In the genomic region with DNA sequence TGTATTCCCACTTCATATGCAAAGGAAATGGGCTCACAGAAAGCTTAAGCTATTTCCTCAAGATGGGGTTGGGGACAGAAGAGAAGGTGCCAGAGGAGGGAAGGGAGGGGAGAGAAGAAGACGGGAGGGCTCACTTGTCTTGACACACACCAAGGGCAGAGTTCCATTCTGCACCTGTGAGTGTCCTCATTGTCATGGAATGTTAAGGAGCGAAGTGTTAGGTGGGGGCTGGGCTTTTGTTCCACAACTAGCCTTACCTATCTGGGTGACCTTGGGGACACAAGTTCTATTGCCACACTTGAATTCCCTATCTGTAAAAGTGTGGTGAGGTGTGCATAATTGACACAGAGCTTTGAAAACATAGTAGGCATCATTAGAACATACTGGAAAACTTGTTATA, we compare ENCODE assay signal across 21 mouse cellular contexts.
DNase-seq lines count a peak whose midpoint lies in the region; ATAC-seq and TF ChIP-seq lines count a peak whose summit lies in the region.
"Had no signal": no experiment of that assay in that cellular context is flagged by ENCODE, and none has a peak within 500 bp of the region (broad histone marks: within the 10 kb centered on the region; RNA-seq: fewer than 3 reads in every experiment).

No protein-coding gene starts in this region.

- H3K9me3 ChIP-seq in midbrain, embryonic 13.5 days: no peaks in the 10 kb centered on the region
- H3K9me3 ChIP-seq in midbrain, embryonic 16.5 days (replicated peaks; ENCODE audit: control insufficient read depth, low read length, poor library complexity, severe bottlenecking): no peaks in the 10 kb centered on the region
- H3K9me3 ChIP-seq: embryonic facial prominence, embryonic 15.5 days; forebrain, embryonic 10.5 days; liver, embryonic 12.5 days; midbrain, embryonic 12.5 days had no signal

- no peak overlapping the region for H3K4me3 ChIP-seq in lung, adult 2 months (replicated peaks; ENCODE audit: extremely low read depth, low read depth, low read length)
- H3K4me3 ChIP-seq in midbrain, embryonic 13.5 days (replicated peaks): no peak overlapping the region
- H3K4me3 ChIP-seq in midbrain, embryonic 16.5 days (ENCODE audit: low read depth, low read length): no peak overlapping the region
- H3K4me3 ChIP-seq: embryonic facial prominence, embryonic 15.5 days; forebrain, embryonic 10.5 days; liver, embryonic 12.5 days; midbrain, embryonic 12.5 days had no signal

- no peak overlapping the region for H3K9ac ChIP-seq in midbrain, embryonic 13.5 days (replicated peaks)
- H3K9ac ChIP-seq in midbrain, embryonic 16.5 days (ENCODE audit: low read depth, low read length): no peak overlapping the region
- H3K9ac ChIP-seq: embryonic facial prominence, embryonic 15.5 days; forebrain, postnatal 0 days; liver, embryonic 12.5 days; midbrain, embryonic 12.5 days had no signal

- H3K36me3 ChIP-seq in midbrain, embryonic 13.5 days: no peaks in the 10 kb centered on the region
- H3K36me3 ChIP-seq in midbrain, embryonic 16.5 days (ENCODE audit: control insufficient read depth, insufficient read depth, low read length): no peaks in the 10 kb centered on the region
- H3K36me3 ChIP-seq: embryonic facial prominence, embryonic 15.5 days; forebrain, embryonic 10.5 days; liver, embryonic 12.5 days; midbrain, embryonic 12.5 days had no signal

- H3K4me2 ChIP-seq in midbrain, embryonic 13.5 days (replicated peaks): no peak overlapping the region
- H3K4me2 ChIP-seq in midbrain, embryonic 16.5 days (ENCODE audit: low read length): no peak overlapping the region
- H3K4me2 ChIP-seq: embryonic facial prominence, embryonic 15.5 days; liver, embryonic 12.5 days; midbrain, embryonic 12.5 days had no signal

- H3K27ac ChIP-seq in midbrain, embryonic 13.5 days: no peak overlapping the region
- no peak overlapping the region for H3K27ac ChIP-seq in midbrain, embryonic 16.5 days (ENCODE audit: low read length)
- H3K27ac ChIP-seq: hindbrain, postnatal 0 days; liver, embryonic 12.5 days; midbrain, embryonic 12.5 days had no signal

- DNase-seq in kidney, postnatal 14 days: peak; percentile 24
- no peak for DNase-seq in kidney, adult 8-10 months
- DNase-seq in ZHBTc4 (ENCODE audit: low read depth, low spot score): peak; percentile 89
- peak; percentile 45 for DNase-seq in lung, adult 2 months
- peak; percentile 77 for DNase-seq in lung, postnatal 36 days
- DNase-seq in ovary, adult 18-20 months (ENCODE audit: low spot score): no peak
- DNase-seq: cerebellum, adult 11 months; cerebellum, postnatal 14 days; forebrain, postnatal 0 days; right cerebral cortex, postnatal 14 days; spleen, adult 18-20 months; thymus, adult 18-20 months; thymus, postnatal 4 days had no signal

- TF ChIP-seq POLR2A in lung, adult 2 months (IDR thresholded peaks at IDR 0.05; ENCODE audit: borderline replicate concordance, extremely low read depth, low read depth, low read length): no peak

- TF ChIP-seq CTCF in lung, adult 2 months (IDR thresholded peaks at IDR 0.05; ENCODE audit: insufficient read depth, low read length): no peak

- 62% methylated on average over 2 of the region's 2 CpGs for WGBS in lung, adult 2 months
- 74% methylated on average over 2 of the region's 2 CpGs for WGBS in midbrain, embryonic 13.5 days
- 70% methylated on average over 2 of the region's 2 CpGs for WGBS in midbrain, embryonic 16.5 days

- ATAC-seq in midbrain, embryonic 13.5 days: no peak
- ATAC-seq in midbrain, embryonic 16.5 days: no peak
- ATAC-seq: forebrain, postnatal 0 days; hindbrain, postnatal 0 days; liver, embryonic 12.5 days had no signal

- no peaks in the 10 kb centered on the region for H3K27me3 ChIP-seq in midbrain, embryonic 13.5 days
- H3K27me3 ChIP-seq in midbrain, embryonic 16.5 days (ENCODE audit: control insufficient read depth, insufficient read depth, low read depth, low read length): no peaks in the 10 kb centered on the region
- H3K27me3 ChIP-seq: embryonic facial prominence, embryonic 15.5 days; liver, embryonic 12.5 days; midbrain, embryonic 12.5 days; Patski had no signal

- H3K4me1 ChIP-seq in lung, adult 2 months (ENCODE audit: control insufficient read depth, insufficient read depth, low read length): peaks cover 9% of the 10 kb centered on the region
- H3K4me1 ChIP-seq in midbrain, embryonic 13.5 days (replicated peaks): 0 out of 2 replicates have a peak, but pooled peaks cover 7% of the 10 kb centered on the region
- H3K4me1 ChIP-seq in midbrain, embryonic 16.5 days (ENCODE audit: control insufficient read depth, insufficient read depth, low read length): no peaks in the 10 kb centered on the region

Comparison
In these comparisons a context has a peak if more than half of its experiments do, and no peak if none do; other contexts are left out.
1. DNase-seq: peak in kidney, postnatal 14 days (single experiment), ZHBTc4 (single experiment), lung, adult 2 months (single experiment) and lung, postnatal 36 days (single experiment); none in kidney, adult 8-10 months (0 of 2) and ovary, adult 18-20 months (single experiment).